Mouse (Mus musculus): Measurements from ENCODE around the gene Esrra.
"Not testable (repeated sequence)": the region's sequence is repeated elsewhere in the genome, so short reads cannot be mapped to it uniquely, and the experiment has no call there.

Esrra gene

DNA sequence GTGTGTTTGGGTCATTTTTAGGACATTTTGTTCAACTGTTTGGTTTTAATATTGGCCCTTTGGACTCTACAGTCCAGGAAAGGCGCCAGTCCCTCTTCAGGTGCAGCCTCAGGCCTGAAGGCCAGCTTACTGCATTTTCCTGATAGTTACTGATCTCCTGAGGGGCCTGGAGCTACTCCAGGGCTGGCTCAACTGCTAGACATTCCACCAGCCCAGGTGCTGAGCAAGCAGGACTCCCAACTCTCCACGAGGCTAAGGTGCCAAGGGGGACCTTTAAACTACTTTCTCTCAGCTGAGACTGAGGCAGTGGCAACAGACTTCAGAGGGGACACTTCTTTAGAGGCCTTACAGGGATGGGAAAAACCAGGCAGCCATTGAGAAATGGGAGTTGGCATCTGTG, 16.8 kb downstream of the Esrra start:
- DNase-seq (ENCODE audit: low read depth, low spot score), result no peak

DNA sequence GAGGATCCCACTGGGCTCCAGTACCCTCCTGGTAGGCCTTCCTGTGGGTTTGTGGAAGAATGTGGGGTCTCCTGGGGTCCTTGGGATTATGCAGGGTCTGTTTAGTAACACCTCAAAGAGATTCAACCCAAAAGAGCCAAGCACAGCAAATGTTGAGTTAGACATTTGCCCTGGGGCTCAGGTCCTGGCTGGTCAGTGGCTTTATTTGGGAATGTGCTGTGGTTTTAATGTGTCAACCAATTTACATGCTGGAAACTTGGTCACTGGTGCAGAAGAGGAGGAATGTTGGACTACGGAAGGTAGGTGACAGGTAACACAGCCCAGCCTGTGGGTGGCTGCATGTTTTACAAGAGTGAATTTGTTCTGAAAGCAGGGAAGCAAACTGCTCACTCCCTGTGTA, 18.6 kb downstream of the Esrra start:
- no peak for DNase-seq (ENCODE audit: low read depth, low spot score)

DNA sequence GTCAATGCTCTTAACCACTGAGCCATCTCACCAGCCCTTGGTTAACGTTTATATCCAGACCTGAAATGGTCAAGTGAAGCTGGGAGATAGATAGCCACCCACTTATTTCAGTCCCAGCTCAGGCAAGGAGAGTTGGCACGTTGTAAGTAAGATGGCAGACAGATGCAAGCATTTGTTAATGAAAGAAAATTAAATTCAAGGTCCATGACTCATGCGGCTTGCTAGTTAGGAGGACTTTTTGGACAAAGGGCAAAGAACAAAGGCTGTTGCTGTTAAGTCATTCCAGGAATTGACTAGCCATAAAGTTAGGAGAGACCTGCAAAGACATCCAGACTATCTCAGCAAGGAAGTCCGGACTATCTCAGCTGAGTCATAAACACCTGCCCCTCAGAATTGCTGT, 22.0 kb downstream of the Esrra start:
- no peak for DNase-seq (ENCODE audit: low read depth, low spot score)

DNA sequence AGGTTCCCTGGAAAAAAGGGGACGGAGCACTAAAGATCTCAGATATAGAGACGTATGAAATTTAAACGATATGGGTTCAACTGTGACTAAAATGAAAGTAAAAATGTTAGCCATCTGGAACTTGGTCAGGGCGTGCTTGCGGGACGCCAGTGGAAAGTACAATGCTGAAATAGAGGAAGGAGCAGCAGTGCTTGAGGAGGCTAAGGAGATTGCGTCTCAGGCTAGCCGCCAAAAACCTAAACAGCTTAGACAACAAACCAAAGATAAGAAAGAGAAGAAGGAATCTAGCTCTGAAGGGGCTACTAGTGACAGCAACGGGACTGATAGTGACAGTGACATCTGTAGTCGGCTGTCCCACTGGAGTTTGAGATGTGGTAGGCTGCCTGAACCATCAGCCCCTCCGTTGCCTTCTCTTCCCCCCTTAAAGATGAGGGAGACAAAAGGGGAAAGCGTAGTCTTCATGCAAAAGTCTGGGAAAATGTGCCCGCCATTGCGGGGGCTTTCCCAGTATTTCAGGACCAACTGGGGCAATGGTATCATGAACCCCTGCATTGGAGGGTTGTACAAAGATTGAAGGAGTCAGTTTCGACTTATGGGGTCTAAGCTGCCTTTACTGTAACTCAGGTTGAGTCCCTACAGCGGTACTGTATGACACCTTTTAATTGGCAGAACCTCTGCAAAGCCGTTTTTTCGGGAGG, 25.9 kb downstream of the Esrra start:
- not testable (repeated sequence) for DNase-seq (ENCODE audit: low read depth, low spot score)

DNA sequence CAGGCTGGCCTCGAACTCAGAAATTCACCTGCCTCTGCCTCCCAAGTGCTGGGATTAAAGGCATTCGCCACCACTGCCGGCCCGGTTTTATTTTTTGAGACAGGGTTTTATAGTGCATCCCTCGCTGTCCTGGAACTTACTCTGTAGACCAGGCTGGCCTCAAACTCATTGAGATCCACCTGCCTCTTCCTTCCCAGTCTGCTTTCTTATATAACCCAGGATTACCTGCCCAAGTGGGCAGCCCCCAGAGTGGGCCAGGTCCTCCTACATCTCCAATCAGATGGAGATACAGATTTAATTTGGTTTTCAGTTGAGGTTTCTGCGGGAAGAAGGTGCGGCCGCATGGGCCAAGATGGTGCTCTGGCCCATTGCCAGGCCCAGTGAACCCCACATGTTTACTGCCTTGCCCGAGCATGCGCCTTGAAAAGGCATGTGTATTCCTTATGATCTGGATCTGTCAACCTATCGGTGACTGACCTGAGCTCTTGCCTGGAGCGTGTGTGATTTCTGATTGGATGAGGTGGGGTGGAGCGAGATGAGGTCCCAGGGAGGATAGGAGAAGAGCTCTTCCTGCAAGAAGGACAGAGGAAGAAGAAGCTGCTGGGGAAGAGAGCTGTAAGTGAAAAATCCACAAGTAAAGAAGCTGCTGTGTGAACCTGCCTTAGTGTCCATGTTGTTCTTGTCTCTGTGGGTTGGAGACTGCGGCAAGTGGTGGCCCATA, 27.7 kb downstream of the Esrra start:
- no peak for DNase-seq (ENCODE audit: low read depth, low spot score)

DNA sequence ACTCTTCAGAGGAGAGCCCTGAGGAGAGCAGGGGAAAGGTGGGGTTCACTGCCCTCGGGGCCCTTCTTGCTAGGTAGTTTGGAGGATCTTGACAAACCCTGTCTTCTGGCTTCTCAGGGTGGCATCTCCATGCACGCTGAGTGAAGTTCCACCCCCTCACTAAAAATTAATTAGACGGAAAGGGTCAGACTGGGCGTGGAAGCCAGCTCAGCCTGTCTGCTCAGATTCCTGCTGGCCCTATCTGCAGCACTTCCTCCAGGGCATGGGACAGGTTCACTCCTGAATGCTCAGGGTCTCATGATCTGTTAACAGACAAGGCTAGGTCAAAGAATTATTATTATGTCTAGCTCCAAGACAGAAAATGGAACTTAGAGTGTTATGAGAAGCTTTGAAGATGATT, 29.1 kb downstream of the Esrra start:
- DNase-seq (ENCODE audit: low read depth, low spot score), result no peak

DNA sequence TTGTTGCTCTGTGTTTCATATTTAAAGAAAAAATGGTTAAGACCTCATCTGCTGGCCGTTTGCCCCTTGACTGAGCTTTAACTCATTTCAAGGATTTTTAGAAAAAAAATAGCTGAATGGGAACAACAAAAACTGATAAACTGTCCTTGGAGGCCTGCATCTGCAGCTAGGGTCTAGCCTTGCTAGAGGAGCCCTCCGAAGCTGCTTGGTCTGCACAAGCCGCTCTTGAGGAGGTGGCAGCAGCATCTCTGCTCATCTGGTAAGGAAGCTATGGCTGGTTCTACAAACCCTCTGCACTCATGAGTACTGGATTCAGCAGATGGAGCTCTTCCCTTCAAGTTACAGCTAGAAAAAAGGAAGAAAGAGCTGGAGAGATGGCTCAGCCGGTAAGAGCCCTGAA, 43.6 kb downstream of the Esrra start:
- DNase-seq (ENCODE audit: low read depth, low spot score), result no peak

DNA sequence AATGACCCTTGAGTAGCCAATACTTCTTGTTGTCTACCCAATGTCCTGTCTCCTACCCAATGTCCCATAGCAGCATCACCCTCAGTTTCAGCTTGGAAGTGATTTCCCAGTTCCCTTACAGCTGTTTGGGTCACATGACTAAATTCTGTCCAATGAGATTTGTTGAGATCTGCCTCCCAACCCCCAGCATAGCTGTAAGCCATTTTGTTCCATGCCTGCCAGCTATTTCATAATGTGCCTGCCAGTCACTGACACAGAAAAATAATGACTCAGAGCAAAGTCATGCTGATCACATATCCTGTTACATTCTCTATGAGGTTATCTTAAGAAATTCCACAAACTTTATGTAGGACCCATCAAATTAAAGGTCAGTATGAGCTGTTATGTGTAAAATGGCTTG, 44.8 kb downstream of the Esrra start:
- no peak for DNase-seq (ENCODE audit: low read depth, low spot score)

DNA sequence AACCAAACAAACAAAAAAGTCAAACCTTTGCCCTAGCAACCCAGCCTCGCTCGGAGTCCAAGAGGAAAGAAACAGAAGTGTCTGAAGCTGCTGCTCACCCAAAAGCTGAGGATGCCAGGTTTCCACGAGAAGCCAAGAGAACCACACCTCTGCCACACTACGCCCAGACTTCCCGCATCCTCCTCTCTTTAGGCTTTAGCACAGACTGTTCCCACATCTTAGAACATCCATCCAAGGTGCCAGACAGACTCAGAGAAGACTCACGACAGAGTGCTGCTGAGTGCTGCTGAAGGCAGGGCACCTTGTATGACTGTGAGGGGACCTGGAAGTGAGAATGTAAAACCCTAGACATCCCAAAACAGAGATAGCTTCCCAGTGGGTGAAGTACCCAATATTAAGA, 45.8 kb downstream of the Esrra start:
- DNase-seq (ENCODE audit: low read depth, low spot score), result no peak

DNA sequence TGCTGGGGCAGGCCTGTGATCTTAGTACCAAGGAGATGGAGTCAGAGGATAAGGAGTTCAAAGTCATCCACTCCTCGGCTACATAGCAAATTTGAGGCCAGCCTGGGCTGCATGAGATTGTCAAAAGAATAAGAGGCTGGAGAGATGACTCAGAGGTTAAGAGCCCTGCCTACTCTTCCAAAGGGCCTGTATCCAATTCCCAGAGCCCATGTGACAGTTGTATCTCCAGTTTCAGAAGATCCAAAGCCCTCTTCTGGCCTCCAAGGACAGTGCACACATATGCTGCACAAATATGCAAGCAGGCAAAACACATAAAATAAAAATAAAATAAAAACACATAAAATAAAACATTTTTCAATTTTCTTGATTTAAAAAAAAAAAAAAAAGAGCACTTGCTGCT, 47.4 kb downstream of the Esrra start:
- no peak for DNase-seq (ENCODE audit: low read depth, low spot score)

DNA sequence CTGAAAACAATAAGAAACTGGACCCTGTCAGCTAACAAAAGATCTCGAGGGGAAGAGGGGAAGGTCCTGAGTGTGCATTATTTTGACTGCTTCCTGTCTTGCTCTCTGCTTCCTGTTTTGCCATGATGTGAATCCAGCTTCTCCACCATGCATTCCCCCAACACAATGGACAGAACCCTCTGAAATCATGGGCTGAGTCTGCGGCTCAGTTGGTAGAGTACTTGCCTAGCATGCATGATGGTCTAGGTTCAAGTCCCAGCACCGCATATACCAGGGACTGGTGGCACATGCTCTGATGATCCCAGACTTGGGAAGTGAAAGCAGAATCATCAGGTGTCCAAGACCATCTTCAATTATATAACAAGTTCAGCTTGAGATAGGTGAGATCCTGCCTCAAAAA, 48.9 kb downstream of the Esrra start:
- no peak for DNase-seq (ENCODE audit: low read depth, low spot score)

DNA sequence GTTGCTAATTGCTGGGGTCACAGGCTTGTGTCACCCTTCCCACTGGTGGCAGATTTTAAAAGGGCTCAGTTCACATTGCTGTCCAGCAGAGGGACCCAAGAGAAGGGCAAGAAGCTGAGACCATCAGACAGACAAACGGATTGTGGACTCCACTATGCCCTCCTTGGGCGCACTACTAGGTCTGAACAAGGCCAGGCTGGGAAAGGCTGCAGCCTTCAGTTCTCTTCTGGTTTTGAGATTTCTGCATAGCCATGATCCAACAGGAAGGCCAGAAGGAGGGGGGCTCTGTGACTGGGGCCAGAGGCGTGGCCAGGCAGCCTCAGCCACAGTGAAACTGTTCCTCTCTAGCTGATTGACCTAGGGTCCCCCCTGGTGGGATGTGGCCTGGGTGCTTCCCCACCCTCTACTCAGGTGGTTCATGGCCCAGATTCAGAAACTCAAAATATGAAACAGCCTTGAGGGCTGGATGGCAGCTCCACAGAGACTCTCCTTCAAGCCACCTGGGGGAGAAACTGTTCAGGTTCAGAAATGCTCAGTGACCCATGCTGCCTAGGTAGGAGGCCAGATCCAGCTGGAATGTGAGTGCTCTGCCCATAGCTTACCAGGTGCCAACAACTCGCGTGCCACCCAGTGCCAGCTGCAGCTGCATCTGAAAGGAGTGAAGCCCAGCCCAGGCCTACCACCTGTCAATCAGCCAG, 49.9 kb downstream of the Esrra start:
- DNase-seq (ENCODE audit: low read depth, low spot score), result no peak

DNA sequence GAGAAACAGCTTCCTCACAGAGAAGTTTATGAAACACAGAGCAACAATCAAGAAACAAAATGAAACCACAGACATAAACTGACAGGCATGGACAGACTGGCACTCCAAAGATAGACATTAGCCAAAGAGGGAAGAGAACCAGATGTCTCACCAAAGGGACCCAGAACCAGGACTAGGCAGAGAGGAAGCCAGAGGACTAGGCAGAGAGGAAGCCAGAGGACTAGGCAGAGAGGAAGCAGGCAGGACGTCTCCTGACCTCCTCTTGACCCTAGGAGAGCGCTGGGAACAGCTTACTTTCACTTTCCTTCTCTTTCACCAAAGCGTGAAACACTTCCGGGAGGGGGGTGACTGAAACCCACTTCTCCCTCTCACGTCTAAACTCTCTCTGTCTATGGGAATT, 52.3 kb downstream of the Esrra start:
- peak; percentile 17 for DNase-seq (ENCODE audit: low read depth, low spot score)

DNA sequence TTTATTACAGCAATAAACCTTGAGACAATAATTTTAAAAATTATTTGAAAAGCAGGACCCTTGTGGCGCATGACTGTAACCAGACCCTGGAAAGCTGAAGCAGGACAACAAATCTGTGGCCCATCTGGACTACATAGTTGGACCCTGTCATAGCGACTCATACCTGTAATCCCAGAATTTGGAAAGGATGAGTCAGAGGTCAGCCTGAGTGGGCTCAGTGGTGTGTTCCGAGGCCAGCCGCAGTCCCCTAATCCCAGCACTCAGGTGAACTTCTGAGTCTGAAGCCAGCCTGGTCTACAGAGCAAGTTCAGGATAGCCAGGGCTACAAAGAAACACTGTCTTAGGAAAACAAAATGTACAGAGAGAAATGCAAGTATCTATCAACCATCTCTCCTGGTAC, 60.2 kb downstream of the Esrra start:
- no peak for DNase-seq (ENCODE audit: low read depth, low spot score)
